Mouse (Mus musculus): ENCODE data around the gene Ypel2. TPM values are rescaled to one million over a fixed set of nuclear protein-coding genes. Genes with fewer than 3 reads are reported as not detected.

The Ypel2 gene
- polyA plus RNA-seq, 1 experiment, result 2.1 TPM

DNA sequence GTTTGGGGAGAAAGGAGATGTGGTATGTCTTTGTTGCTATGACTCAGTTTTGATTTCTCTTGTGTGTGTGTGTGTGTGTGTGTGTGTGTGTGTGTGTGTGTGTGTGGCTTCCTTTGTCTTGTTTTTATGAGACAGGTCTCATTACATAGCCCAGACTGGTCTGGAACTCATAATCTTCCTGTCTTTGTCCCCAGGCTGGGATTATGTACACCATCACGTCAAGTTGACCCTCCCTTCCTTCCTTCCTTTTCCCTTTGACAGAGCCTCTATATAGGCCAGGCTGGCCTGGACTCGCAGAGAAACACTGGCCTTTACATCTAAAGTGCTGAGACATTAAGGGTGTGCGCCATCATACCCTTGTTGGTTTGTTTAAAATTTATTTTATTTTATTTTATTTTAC lies 22.2 kb upstream of the Ypel2 start:
- Histone ChIP-seq H3K27ac (ENCODE audit: insufficient read depth, low read length) (no peak overlapping the region), H3K4me1 (ENCODE audit: control insufficient read depth, insufficient read depth, insufficient read length) (no peaks in the 10 kb centered on the region), H3K27me3 (ENCODE audit: control insufficient read depth, insufficient read depth, low read length) (no peaks in the 10 kb centered on the region), H3K4me3 (ENCODE audit: extremely low read depth, insufficient read depth, insufficient read length) (no peak overlapping the region), H3K36me3 (ENCODE audit: control insufficient read depth, insufficient read depth, low read length) (no peaks in the 10 kb centered on the region)
- no peak for DNase-seq (ENCODE audit: low read depth in 1 of 2, low spot score in 2 of 2)
- TF ChIP-seq POLR2A (IDR thresholded peaks at IDR 0.05; ENCODE audit: low read depth, low read length), result no peak
- no peak for TF ChIP-seq CTCF (IDR thresholded peaks at IDR 0.05; ENCODE audit: extremely low read depth, insufficient read depth, insufficient read length, insufficient replicate concordance)
- 76% methylated on average over 3 of the region's 3 CpGs for WGBS

DNA sequence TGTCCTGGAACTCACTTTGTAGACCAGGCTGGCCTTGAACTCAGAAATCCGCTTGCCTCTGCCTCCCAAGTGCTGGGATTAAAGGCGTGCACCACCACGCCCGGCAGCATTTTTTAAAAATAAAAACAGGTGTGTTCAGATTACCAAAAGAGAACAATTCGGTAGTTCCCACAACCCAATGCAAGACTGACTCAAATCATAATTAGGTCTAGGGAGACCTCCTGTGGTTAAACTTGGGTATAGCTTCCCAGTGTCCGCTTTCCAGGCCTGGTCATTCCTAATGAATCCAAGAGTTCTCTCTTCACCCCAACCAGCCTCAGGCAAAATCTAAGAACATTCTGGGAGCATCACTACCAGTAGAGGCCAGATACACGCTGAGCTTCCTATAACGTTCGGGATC lies 17.0 kb upstream of the Ypel2 start:
- no peak overlapping the region for H3K27ac ChIP-seq (ENCODE audit: insufficient read depth, low read length)
- TF ChIP-seq POLR2A (IDR thresholded peaks at IDR 0.05; ENCODE audit: low read depth, low read length) (no peak), CTCF (IDR thresholded peaks at IDR 0.05; ENCODE audit: extremely low read depth, insufficient read depth, insufficient read length, insufficient replicate concordance) (no peak)
- H3K27me3 ChIP-seq (ENCODE audit: control insufficient read depth, insufficient read depth, low read length), result no peaks in the 10 kb centered on the region
- WGBS, result 27% methylated on average over 9 of the region's 9 CpGs
- no peaks in the 10 kb centered on the region for H3K4me1 ChIP-seq (ENCODE audit: control insufficient read depth, insufficient read depth, insufficient read length)
- no peaks in the 10 kb centered on the region for H3K36me3 ChIP-seq (ENCODE audit: control insufficient read depth, insufficient read depth, low read length)
- no peak overlapping the region for H3K4me3 ChIP-seq (ENCODE audit: extremely low read depth, insufficient read depth, insufficient read length)
- peak in 1 of 2 experiments; percentile 12 for DNase-seq (ENCODE audit: low read depth in 1 of 2, low spot score in 2 of 2)

DNA sequence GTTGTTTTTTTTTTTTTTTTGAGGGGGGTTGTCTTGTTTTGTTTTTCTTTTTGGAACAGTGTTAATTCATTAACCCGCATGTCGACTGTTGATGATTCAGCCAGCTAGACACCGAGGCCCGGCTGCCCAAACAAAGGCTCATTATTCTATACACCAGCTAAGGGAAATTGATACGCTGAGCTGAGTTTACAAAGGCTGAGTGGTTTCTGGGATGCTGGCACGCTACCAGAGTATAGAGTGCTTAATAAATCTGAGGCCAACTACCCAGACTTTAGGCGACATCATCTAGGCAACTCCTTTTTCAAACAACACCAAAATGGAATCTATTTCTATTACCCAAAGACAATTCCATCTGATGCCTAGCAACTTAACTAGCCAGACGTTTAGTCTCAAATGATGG lies 13.9 kb upstream of the Ypel2 start:
- H3K36me3 ChIP-seq (ENCODE audit: control insufficient read depth, insufficient read depth, low read length), result no peaks in the 10 kb centered on the region
- H3K4me1 ChIP-seq (ENCODE audit: control insufficient read depth, insufficient read depth, insufficient read length), result no peaks in the 10 kb centered on the region
- WGBS, result 89% methylated on average over 8 of the region's 8 CpGs
- TF ChIP-seq CTCF (IDR thresholded peaks at IDR 0.05; ENCODE audit: extremely low read depth, insufficient read depth, insufficient read length, insufficient replicate concordance) (no peak), POLR2A (IDR thresholded peaks at IDR 0.05; ENCODE audit: low read depth, low read length) (no peak)
- no peak overlapping the region for H3K4me3 ChIP-seq (ENCODE audit: extremely low read depth, insufficient read depth, insufficient read length)
- H3K27ac ChIP-seq (ENCODE audit: insufficient read depth, low read length), result no peak overlapping the region
- DNase-seq (ENCODE audit: low read depth in 1 of 2, low spot score in 2 of 2), result no peak
- no peaks in the 10 kb centered on the region for H3K27me3 ChIP-seq (ENCODE audit: control insufficient read depth, insufficient read depth, low read length)

DNA sequence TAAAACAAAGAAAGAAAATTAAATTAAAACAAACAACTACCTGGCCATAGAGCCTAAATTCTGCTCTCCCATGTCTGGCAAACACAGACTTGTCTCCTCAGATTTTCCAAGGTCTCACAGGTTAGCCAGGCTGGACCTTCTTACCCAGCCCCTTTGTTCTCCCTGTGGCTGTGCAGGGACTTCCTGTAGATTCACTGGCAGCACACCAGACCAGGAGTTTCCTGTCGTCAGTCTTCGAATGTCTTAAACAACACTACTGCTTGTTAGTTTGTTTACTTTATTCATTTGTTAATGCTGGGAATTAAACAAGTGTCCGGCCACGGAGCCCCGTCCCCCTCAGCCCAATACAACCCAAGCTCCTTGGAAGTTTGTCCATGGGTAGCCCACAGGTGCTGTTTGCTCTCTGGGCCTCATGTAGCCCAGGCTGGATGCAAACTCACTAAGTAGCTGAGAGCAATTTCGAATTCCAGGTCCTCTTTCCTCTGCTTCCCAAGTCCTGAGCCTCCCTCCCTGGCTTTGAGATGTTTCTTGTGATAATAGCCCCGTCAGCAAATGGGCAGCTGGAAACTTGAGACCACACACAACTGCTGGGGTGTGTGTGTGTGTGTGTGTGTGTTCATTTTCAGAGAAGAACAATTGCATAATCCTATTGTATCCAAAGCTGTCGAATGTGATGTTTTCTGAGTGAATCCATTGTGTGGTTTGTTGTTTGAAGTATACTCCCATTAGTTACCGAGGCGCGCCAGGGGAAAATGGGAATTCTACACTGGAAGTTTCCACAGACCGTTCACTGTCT lies 11.7 kb upstream of the Ypel2 start:
- Histone ChIP-seq H3K27me3 (ENCODE audit: control insufficient read depth, insufficient read depth, low read length) (no peaks in the 10 kb centered on the region), H3K4me1 (ENCODE audit: control insufficient read depth, insufficient read depth, insufficient read length) (no peaks in the 10 kb centered on the region), H3K27ac (ENCODE audit: insufficient read depth, low read length) (no peak overlapping the region), H3K4me3 (ENCODE audit: extremely low read depth, insufficient read depth, insufficient read length) (no peak overlapping the region), H3K36me3 (ENCODE audit: control insufficient read depth, insufficient read depth, low read length) (no peaks in the 10 kb centered on the region)
- TF ChIP-seq CTCF (IDR thresholded peaks at IDR 0.05; ENCODE audit: extremely low read depth, insufficient read depth, insufficient read length, insufficient replicate concordance) (no peak), POLR2A (IDR thresholded peaks at IDR 0.05; ENCODE audit: low read depth, low read length) (no peak)
- WGBS, result 65% methylated on average over 12 of the region's 12 CpGs
- no peak for DNase-seq (ENCODE audit: low read depth in 1 of 2, low spot score in 2 of 2)

DNA sequence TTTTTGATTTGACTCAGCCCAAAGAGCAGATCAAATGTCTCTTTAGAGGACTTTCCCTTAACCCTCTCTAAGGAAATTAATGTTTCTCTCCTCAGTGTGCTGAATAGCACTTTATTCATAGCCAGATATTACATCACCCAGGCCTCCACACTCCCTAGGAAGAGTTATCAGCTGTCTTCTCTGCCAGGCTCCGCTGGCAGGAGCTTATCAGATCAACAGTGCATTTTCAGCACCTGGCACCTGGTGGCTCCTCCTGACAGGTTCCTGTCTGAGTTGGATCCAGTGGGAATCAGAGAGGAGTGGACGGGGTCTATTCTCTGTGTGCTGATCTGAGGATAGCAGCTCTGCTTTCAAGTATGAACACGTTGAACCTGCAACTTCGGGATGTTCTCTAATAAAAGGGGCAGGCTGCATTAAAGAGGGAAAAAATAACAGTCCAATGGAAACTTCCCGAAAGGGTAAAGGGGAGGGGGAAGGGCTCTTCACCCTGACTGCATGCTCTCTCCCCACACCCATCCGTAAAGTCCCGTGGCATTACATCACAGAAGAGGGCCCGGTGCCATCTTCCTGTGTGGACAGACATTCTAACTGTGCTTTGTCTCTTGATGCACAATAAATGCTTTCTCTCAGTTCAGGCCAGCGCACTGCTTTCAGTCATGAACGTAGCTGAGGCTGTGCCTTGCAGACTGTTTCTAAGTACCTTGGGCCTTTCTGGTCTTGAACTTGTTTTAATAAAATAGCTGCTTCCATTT lies 8.7 kb upstream of the Ypel2 start:
- Histone ChIP-seq H3K4me3 (ENCODE audit: extremely low read depth, insufficient read depth, insufficient read length) (no peak overlapping the region), H3K27me3 (ENCODE audit: control insufficient read depth, insufficient read depth, low read length) (no peaks in the 10 kb centered on the region), H3K4me1 (ENCODE audit: control insufficient read depth, insufficient read depth, insufficient read length) (no peaks in the 10 kb centered on the region), H3K36me3 (ENCODE audit: control insufficient read depth, insufficient read depth, low read length) (no peaks in the 10 kb centered on the region), H3K27ac (ENCODE audit: insufficient read depth, low read length) (no peak overlapping the region)
- DNase-seq (ENCODE audit: low read depth in 1 of 2, low spot score in 2 of 2), result no peak
- no peak for TF ChIP-seq CTCF (IDR thresholded peaks at IDR 0.05; ENCODE audit: extremely low read depth, insufficient read depth, insufficient read length, insufficient replicate concordance)
- no peak for TF ChIP-seq POLR2A (IDR thresholded peaks at IDR 0.05; ENCODE audit: low read depth, low read length)
- 79% methylated on average over 10 of the region's 10 CpGs for WGBS

DNA sequence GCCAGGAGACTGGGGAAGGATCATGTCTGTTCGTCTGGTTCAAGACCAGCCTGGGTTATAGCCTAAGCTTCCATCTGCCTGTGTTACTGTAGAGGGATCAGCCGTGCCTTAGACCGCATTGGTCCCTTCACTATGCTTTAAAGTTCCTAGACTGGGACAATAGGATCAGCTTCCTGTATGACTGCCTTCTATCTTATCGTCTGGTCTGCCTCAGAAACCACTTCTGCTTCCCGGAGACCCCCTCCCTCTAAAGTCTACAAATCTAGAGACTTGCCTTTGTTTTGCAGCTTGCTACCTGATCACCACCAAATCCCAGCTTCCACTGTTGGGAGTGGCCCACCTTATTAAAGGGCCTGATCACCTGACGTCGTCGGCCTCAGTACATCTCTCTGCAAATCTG lies 7.7 kb upstream of the Ypel2 start:
- no peak for DNase-seq (ENCODE audit: low read depth in 1 of 2, low spot score in 2 of 2)
- H3K36me3 ChIP-seq (ENCODE audit: control insufficient read depth, insufficient read depth, low read length), result no peaks in the 10 kb centered on the region
- WGBS, result 71% methylated on average over 8 of the region's 8 CpGs
- no peaks in the 10 kb centered on the region for H3K4me1 ChIP-seq (ENCODE audit: control insufficient read depth, insufficient read depth, insufficient read length)
- no peak overlapping the region for H3K4me3 ChIP-seq (ENCODE audit: extremely low read depth, insufficient read depth, insufficient read length)
- no peaks in the 10 kb centered on the region for H3K27me3 ChIP-seq (ENCODE audit: control insufficient read depth, insufficient read depth, low read length)
- H3K27ac ChIP-seq (ENCODE audit: insufficient read depth, low read length), result no peak overlapping the region
- no peak for TF ChIP-seq CTCF (IDR thresholded peaks at IDR 0.05; ENCODE audit: extremely low read depth, insufficient read depth, insufficient read length, insufficient replicate concordance)
- TF ChIP-seq POLR2A (IDR thresholded peaks at IDR 0.05; ENCODE audit: low read depth, low read length), result no peak

DNA sequence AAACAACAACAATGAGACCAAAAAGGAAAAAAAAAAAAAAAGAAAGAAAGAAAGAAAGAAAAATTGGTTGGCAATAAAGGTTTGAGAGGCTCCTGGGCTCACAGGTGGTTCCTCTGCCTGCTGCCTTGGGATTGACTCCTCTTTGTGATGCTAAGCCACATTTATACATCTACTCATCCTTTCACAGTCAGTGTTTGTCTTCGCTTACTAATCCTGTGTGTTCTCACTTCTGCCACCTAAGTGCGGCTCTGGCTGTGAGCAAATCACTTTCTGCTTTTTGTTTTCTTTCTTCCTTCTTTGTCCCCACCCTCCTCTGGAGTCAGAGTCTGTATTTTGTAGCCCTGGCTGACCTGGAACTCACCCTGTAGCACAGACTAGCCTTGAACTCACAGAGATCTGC lies 2.8 kb upstream of the Ypel2 start:
- Histone ChIP-seq H3K36me3 (ENCODE audit: control insufficient read depth, insufficient read depth, low read length) (no peaks in the 10 kb centered on the region), H3K4me1 (ENCODE audit: control insufficient read depth, insufficient read depth, insufficient read length) (0 out of 2 replicates have a peak, but pooled peaks cover 7% of the 10 kb centered on the region), H3K27ac (ENCODE audit: insufficient read depth, low read length) (no peak overlapping the region), H3K27me3 (ENCODE audit: control insufficient read depth, insufficient read depth, low read length) (no peaks in the 10 kb centered on the region), H3K4me3 (ENCODE audit: extremely low read depth, insufficient read depth, insufficient read length) (no peak overlapping the region)
- 60% methylated on average over 2 of the region's 2 CpGs for WGBS
- TF ChIP-seq POLR2A (IDR thresholded peaks at IDR 0.05; ENCODE audit: low read depth, low read length) (no peak), CTCF (IDR thresholded peaks at IDR 0.05; ENCODE audit: extremely low read depth, insufficient read depth, insufficient read length, insufficient replicate concordance) (no peak)
- DNase-seq (ENCODE audit: low read depth in 1 of 2, low spot score in 2 of 2), result no peak
